Mouse (Mus musculus): Measurements from ENCODE around the gene Sgms1. TPM values are rescaled to one million over a fixed set of nuclear protein-coding genes. Genes with fewer than 3 reads are reported as not detected.

Gene Sgms1
- total RNA-seq, 4 experiments from 2014 or later = 47.5 to 60.8 (median 52.4) TPM

GRCm38 (mm10) chr19:32220991-32221390 lies 168.5 kb downstream of the Sgms1 start:
- DNase-seq (ENCODE audit: low spot score in 2 of 2) = no peak

GRCm38 (mm10) chr19:32216710-32217109 lies 172.8 kb downstream of the Sgms1 start:
- no peak for DNase-seq (ENCODE audit: low spot score in 2 of 2)

- no peak for DNase-seq (ENCODE audit: low spot score in 2 of 2)
Observed at GRCm38 (mm10) chr19:32214905-32215806, 174.4 kb downstream of the Sgms1 start.

- no peak for DNase-seq (ENCODE audit: low spot score in 2 of 2)
Observed at GRCm38 (mm10) chr19:32213577-32213976, 175.9 kb downstream of the Sgms1 start.

- no peak for DNase-seq (ENCODE audit: low spot score in 2 of 2)
Observed at GRCm38 (mm10) chr19:32211293-32211585, 178.3 kb downstream of the Sgms1 start.

GRCm38 (mm10) chr19:32210450-32211292 lies 178.8 kb downstream of the Sgms1 start:
- DNase-seq (ENCODE audit: low spot score in 2 of 2) = peak; percentile 26 to 48

- no peak for DNase-seq (ENCODE audit: low spot score in 2 of 2)
Observed at GRCm38 (mm10) chr19:32210099-32210449, 179.4 kb downstream of the Sgms1 start.

- DNase-seq (ENCODE audit: low spot score in 2 of 2) = no peak
Observed at GRCm38 (mm10) chr19:32202131-32203114, 187.1 kb downstream of the Sgms1 start.

GRCm38 (mm10) chr19:32199861-32200574 lies 189.5 kb downstream of the Sgms1 start:
- no peak for DNase-seq (ENCODE audit: low spot score in 2 of 2)

GRCm38 (mm10) chr19:32199133-32199532 lies 190.4 kb downstream of the Sgms1 start:
- no peak for DNase-seq (ENCODE audit: low spot score in 2 of 2)

GRCm38 (mm10) chr19:32198494-32199106 lies 190.9 kb downstream of the Sgms1 start:
- DNase-seq (ENCODE audit: low spot score in 2 of 2) = no peak

- no peak for DNase-seq (ENCODE audit: low spot score in 2 of 2)
Observed at GRCm38 (mm10) chr19:32196976-32197819, 192.3 kb downstream of the Sgms1 start.

GRCm38 (mm10) chr19:32196222-32196621 lies 193.3 kb downstream of the Sgms1 start:
- DNase-seq (ENCODE audit: low spot score in 2 of 2) = no peak

GRCm38 (mm10) chr19:32194863-32195262 lies 194.7 kb downstream of the Sgms1 start:
- DNase-seq (ENCODE audit: low spot score in 2 of 2) = no peak

- no peak for DNase-seq (ENCODE audit: low spot score in 2 of 2)
Observed at GRCm38 (mm10) chr19:32194074-32194473, 195.4 kb downstream of the Sgms1 start.

GRCm38 (mm10) chr19:32191596-32191995 lies 197.9 kb downstream of the Sgms1 start:
- DNase-seq (ENCODE audit: low spot score in 2 of 2) = no peak

GRCm38 (mm10) chr19:32189961-32190360 lies 199.6 kb downstream of the Sgms1 start:
- no peak for DNase-seq (ENCODE audit: low spot score in 2 of 2)

GRCm38 (mm10) chr19:32189036-32189436 lies 200.5 kb downstream of the Sgms1 start:
- DNase-seq (ENCODE audit: low spot score in 2 of 2) = no peak

- no peak for DNase-seq (ENCODE audit: low spot score in 2 of 2)
Observed at GRCm38 (mm10) chr19:32186594-32187092, 202.9 kb downstream of the Sgms1 start.
